Mouse (Mus musculus) gastrocnemius, adult 8-10 months (tissue): ENCODE data around the gene Zmynd8. TPM values are rescaled to one million over a fixed set of nuclear protein-coding genes. Genes with fewer than 3 reads are reported as not detected.

Source experiments
- DNase-seq, 2 experiments: peaks; one replicate each; pipeline ENCODE4 v3.0.0; 2022; ENCODE audit warnings: low spot score in 2 of 2
- total RNA-seq, 4 experiments: library from RNA; stranded (reverse); gene quantifications; 2 replicates each; pipeline ENCODE4 v1.2.4; 2022

Gene Zmynd8
- total RNA-seq, 4 experiments from 2014 or later: 11.4 to 14.4 (median 13.5) TPM

DNA sequence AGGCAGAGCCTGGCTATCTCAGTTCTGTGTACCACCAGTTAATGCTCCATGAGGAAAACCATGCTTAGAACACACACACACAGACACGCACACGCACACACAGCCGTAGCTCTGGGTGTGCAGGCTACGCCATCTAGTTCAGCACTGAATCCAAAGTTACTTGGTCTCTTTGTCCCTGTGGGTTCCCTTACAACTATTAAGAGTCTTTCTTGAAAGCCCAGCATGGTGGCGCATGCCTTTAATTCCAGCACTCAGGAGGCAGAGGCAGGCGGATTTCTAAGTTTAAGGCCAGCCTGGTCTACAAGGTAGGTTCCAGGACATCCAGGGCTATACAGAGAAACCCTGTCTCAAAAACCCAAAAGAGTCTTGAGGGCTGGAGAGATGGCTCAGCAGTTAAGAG, 38.4 kb downstream of the Zmynd8 start:
- no peak for DNase-seq

DNA sequence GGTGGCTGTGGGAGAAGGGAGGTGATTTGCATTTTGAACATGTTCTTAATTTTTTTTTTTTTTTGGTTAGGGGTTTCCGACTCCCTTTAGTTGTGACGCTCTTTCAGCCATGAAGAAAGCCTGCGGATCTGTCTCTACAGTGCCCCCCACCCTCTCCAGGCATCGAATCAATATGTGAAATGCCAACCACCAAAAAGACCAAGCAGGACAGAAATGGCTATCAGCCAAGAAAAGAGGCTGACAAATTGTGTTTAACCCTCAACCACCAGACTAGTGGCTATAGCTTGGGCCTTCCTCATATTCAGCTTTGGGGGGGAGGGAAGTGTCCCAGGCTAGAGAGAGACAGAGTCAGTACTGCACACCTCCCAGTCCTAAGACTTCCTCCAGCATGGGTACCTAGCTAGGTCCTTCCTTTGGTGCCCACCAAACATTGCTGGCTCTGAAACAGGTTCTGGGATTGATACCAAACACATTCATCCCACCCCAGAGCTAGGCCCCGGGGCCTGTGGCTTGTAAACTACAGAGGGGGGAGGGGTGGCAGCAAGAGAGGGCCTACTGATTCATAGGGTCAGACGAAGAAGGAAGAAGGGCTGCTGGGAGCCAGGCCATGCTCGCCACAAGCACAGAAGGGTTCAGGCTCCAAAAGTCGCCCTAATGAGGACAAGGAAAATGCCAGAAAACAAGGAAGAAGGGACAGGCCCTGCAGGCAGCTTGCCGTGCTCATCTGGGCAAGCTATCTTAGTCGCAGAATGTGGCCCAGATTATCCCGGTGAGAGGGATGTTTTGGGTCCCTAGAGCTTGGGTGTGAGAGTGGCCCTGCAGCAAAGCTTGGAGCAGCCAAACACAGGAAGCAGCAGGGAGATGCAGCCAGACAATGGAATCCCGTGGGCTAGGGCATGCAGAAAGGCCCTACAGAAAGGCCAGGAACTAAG, 40.1 kb downstream of the Zmynd8 start:
- peak in 1 of 2 experiments; percentile 55 for DNase-seq

DNA sequence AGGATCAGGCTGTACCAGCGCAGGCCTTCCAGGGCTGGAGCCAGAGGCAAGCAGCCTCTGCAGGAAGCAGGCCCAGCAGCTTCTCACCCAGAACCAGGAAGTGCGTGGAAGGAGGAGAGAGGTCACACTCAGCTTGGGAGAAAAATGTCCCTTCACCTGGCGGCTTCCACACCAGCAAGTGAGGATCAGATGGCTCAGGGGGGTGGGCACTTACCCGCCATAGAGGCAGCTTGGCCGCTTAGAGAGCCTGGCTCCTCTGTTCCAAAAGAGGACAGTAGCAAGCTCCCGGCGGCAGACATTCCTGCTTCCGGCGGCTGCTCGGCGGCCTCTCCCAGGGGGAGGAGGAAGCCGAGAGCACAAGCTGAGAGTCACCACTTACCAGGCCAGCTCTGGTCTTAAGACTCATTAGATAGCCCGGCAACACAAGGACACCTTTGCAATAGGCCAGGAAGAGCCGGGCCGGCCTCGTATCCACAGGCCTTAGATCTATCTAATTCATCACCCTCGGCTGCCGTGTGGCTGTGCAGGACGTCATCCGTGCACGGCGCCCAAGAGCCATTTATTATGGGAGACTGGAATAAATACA, 40.9 kb downstream of the Zmynd8 start:
- DNase-seq: peak; percentile 51 to 59

DNA sequence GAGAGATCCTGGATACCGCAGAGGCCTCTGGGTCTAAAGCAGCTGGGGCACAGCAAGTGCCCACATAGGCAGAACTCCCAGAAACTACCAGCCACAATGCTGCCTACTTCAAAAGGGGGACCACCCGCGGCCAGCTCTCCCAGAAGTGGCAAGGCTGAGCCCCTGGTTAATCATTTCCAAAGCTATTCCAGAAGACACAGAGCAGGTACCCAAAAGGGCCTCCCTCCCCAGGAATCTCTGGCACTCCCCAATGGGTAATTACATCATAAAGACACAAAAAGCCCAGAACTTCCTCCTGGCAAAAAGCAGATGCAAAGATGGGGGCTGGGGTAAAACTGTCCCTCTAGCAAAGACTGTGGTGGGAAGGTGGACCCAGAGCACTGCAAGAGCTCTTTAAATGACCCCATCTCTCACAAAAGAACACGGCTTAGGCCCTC, 41.4 kb downstream of the Zmynd8 start:
- DNase-seq: no peak

DNA sequence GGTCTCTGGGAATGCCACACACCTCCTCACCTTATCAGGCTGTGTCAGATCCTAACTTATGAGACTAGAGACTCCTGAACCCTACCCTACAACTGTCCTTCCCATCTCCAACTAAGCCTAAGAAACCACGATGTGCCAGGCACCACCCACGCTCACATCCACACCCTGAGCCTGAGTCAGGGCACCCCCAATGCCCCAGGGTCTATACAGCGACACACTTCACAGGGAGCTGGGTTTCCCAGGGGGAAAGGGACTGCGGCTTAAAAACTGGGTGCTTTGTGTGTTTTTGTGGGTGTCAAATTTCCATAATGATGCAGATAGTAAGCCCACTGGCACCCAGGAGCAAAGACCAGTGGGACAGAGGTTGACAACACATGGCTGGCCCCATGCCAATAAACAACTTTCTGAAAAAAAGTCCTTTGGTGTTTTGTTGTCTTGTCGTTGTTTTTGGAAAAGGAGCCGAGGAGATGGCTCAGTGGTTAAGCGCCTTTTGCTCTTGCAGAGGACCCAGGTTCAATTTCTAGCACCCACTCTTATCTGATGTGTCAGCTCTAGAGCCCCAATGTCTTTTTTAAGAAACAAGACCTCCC, 42.1 kb downstream of the Zmynd8 start:
- DNase-seq: no peak

DNA sequence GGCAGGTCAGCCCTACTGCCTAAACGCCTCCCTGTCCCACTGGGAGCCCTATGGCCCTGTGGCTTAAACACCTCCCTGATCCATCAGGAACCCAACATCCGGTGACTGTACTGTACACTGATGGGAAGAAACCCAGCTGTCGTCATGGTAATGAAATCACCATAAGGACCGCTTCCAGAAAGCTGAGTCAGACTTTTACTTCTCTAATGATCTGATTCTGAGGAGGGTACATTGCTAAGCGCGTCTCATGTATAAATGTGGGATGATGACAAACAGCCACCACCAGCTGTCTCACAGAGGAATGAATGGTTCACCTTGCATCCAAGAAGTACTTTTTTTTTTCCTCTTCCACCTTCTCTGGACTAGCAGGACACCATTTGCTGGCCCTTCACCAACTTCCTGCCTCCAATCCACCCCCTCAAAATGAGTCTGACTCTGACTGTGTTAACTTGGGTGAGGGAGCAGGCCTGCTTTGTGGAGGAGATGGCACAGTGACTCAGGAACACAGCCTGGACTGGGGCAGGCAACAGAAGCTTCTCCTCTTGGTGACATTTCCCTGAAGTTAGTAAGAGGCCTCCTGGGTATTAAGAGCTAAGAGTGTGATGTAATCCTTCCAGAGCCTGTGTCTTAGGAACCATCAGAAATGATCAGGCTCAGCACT, 43.0 kb downstream of the Zmynd8 start:
- DNase-seq: peak in 1 of 2 experiments; percentile 49

DNA sequence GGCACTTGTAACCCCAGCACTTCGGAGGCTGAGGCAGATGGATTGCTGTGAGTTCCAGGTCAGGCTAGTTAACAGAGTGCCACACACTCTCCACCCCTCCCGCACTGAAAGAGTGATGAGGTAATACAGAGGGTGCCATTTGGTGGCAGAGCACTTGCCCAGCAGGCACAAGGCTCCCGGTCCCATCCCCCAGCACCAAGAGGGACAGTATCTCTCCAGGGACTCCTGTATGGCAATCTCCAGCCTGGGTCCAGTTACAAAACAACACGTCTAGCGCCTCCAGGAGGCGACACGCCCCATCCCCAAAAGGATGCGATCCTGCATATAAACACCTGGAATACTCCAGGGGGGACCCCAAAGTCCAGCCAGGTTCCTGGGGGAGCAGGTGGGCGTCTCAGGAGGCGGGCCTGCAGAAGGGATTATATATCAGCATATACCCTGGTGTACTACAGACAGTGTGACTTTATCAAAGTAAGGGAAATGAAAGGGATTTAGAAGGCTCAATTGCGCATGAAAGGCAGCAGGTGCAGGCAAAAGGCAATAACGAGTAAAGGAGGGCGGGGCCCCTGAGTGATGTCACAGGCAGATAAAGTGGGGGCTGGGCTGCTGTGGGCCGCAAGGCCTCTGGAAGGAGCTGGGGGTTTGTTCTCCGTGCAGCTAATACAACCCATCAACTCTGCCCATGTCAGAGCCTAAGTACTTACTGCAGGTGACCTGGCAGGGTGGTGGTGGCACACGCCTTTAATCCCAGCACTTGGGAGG, 44.4 kb downstream of the Zmynd8 start:
- DNase-seq: no peak

DNA sequence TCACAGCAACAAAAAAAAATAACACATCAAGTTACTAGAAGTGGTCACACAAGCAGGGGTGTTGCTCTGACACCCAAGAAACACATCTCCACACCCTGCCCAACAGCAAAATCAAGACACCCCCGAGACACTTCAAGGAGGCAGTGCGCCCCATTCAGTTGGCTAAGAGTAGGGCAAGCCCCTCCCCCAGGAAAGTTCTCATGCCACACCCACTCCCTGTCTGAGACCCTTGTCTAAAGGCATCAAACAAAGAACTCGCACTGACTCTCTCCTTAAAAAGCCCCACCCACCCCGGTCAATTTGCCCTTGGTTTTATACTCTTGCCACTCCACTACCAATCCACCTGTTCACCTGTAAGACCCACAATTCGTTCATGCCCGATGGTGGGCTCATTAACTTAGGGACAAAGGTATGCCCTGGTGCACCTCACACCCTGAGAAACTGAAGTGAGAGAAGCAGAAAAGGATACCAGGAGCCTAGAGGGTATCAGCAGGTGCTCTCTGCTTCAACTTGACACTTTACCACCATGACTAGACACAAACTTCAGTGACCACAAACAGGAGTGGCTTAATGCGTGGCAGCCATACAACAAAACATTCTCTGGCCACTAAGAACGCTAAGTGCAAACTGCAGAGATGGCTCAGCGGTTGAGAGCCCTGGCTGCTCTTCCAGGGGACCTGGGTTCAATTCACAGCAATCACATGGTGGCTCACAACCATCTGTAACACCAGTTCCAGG, 45.8 kb downstream of the Zmynd8 start:
- DNase-seq: no peak

DNA sequence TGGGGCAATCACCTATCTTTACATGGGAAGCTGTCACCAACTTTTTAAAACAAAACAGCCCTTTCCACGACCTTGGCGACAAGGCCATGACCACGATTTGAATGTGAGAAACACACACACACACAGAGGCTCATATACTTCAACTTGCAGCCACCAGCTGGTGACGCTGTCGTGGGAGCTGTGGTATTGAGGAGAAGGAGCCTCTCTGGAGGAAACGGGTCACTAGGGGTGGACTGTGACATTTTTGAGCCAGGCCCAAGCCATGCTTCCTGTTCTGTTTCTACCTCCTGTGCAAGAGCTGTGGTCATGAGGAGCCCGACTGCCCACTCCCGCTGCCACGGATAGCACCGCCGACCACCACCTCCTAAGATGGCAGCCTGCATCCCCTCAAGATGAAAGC, 46.4 kb downstream of the Zmynd8 start:
- DNase-seq: no peak

DNA sequence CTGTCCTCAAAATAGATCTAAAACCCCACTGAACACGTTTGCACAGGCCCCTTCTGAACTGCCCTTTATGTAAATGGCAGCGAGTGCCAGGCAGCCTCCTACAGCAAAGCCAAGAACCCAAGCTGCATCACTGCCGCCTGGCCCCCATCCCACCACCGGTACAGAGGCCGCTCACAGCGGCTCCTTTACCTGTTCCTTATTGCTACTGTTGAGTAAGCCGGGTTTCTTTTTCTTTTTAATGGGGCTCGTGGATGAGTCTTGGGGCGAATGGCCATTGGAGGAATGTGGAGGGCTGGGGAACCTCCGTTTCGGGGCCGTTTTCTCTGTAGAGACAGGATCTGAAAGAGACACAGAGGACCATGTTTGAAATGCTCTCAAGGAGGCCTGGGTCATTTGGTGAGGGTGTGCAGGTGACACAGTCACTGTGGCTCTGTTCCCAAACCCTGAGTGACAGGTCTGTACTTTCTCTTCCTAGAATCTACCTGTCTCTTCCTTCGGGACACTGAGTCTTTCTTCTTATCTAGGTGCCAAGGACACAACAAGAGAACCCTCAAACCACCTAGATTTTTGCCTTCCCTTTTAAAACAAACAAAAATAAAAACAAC, 46.9 kb downstream of the Zmynd8 start:
- no peak for DNase-seq

DNA sequence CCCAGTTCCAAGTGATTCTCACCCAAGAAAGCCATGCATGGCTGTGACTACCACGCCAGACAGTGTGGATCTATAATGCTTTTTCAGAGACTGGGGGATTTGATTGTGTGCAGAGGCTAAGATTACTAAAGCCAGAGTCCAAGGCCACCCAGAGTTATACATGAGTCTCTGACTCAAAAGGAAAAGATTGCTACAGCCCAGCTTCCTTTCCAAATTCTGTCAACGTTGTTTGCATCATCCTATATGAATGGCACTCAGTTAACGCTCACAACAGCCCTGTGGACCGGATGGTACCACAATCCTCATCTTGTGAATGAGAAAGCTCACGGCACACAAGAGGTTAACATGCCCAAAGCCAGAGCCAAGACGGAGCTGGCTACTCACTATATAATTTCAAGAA, 48.0 kb downstream of the Zmynd8 start:
- no peak for DNase-seq

DNA sequence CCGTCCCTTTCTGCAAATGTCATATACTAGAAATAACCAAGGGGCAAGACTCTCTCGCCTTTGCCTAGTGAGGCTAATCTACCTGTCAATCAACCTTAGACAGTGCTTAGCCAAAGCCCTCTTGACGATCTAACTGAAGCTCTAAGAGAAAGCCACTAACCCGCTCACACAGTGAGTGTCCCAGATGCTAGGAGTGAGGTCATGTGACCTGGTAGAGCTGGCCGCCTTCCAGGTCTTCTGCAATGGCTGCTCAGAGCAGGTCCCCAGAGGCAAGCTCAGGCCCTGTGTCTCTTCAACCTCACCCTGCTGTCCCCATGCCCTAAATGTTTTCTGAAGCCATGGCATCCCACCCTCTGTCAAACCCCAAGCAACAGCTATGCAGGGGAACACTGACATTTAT, 49.7 kb downstream of the Zmynd8 start:
- DNase-seq: peak; percentile 59 to 74

DNA sequence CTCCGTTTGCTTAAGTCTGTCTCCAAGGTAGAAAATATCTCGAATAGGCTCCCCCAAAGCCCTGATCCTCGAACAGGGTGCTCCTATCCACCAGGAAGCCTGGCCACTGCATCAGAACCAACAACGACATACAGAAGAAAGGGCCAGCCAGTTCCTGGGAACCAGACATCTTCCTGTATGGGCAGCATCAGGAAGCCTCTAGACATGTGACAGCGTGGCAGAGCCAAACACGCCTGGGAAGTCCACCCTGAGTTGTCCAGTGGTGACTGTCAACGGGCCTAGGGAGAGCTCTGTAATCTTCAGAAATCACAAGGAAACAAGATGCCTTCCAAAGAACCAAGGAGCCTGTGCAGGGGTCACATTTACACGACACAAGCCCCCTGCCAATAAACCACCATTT, 52.0 kb downstream of the Zmynd8 start:
- DNase-seq: no peak

DNA sequence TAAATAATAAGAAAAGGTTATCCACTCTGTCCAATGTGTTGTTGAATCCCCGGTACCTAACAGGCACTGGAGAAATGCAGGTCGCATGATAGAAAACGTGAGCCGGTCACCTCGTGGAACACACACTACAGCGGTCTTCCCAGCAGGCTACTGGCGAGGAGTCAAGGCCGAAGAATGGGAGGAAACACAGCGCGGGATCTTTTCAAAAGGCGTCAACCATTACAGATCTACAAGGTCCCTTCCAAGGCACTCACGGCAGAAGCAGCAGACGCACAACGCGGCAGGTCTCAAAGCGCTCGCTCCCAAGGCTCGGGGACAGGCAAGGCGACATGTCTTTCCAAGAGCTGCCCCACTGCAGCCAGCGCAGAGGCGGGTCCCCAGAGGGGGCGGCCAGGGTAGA, 53.3 kb downstream of the Zmynd8 start:
- no peak for DNase-seq

DNA sequence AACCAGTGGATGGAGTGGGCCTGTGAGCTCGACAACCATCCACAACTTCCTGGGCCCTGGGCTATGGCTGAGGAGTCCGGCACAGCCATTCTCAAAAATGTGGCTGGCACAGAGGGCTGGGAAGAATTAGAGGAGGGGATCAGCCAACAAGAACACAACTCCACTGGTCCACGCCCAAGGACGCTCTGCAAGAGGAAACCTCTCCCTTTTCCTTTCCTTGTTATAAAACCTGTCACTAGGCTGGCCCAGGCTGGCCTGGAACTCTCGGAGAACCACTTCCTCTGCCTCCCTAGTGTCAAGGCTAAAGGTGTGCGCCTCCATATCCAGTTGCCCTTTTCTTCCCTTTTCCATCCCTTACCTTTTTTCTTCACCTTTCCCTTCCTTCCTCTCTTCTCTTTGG, 55.5 kb downstream of the Zmynd8 start:
- no peak for DNase-seq

DNA sequence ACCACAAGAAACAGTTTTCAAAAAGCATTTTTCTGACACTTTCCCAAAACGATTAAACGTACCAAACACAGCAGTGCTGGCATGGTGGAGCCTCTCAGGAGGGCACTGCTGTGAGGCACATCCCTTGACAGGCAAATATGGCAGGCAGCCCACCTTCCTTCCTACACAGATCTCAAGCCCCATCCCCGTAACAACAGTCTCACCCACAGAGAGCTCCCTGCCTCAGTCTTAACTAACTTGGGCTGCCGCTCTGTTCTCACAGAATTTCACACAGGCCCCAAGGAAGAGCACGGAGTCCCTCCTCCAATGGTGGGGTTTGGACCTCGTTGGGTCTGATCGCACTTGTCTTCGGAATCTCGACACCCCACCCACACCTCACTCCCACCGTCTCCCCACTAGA, 56.6 kb downstream of the Zmynd8 start:
- DNase-seq: no peak

DNA sequence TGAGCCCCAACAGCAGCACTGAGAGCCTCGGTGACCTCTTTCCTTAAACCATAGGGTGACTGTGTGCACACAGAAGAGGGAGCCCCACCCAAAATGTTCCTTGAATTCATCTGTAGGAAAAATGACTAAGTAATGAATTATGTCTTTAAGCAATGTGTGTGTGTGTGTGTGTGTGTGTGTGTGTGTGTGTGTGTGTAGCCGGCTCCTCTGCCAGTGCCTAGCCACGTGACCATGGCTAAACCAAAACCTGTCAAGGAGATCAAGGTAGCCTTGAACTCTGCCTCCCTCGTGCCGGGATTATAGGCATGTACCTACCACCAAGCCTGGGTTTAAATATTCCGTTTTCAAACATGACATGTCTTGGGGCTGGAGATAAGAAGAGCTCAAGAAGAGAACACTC, 57.0 kb downstream of the Zmynd8 start:
- DNase-seq: no peak

DNA sequence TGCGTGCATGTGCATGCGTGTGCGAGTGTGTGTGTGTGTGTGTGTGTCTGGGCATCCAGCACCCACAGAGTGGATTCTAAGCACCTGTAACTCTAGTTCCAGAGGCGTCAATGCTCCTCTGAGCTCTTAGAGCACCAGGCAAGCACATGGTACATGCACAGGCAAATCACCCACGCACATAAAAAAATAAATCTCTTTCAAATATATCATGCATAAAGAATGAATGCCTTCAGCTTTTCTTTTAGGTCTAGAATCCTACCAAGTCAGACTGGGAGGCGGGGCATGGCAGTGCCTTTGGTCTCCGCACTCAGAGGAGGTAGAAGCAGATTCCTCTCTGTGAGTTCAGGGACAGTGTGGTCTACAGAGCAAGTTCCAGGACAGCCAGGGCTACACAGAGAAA, 58.0 kb downstream of the Zmynd8 start:
- DNase-seq: no peak

DNA sequence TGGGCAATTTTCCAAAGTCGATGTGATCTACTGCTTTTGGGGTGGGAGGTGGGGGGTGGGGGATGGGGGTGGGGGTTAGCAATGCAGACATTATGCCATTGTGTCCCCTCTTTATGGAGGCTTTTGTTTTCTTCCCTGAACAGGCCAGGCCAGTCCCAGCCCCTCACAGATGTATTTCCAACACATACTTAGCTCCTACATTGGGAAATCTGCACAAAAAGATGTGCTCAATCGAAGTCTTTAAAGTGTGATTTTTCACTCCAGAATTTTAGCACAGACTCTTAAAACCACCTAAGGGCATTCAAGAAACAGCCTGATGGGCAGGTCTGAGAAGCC, 59.5 kb downstream of the Zmynd8 start:
- DNase-seq: no peak

DNA sequence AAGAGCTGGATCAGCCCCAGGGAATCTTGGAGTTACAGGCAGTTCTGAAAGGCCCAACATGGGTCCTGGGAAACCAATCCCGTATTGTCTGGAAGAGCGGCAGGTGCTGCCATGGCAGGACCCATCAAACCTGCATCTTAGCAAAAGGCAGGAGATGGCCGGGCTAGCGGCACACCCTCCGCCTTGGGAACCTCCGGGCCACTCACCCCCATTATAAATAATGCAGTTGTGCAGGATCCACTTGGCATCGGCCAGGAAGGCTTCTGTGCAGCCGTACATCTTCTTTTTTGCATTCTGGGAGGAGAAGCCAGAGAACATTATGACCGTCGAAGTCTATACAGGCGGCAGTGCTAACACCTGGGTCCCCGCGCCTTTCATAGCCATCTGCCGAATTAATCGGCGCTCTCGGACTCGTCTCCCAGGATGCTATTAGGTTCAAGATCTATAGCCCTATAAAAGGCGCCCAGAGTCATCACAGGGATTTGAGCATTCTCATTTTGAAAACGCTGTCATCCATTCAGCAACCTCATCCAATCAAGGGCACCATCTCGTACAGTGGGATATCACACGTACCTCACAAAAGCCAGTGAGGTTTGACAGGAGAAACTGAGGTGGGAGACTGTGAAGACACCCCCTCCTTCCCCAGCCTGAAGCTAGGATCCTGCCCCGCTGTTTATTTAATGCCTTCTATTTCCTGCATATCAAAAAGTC, 60.1 kb downstream of the Zmynd8 start:
- no peak for DNase-seq
